Mouse (Mus musculus): ENCODE measurements at regions not wholly inside any gene's neighbourhood (a gene's known extent, or its start where the extent isn't known, plus 50 kb on each side); places are given as distances from the start of the nearest gene placed in this dataset.
A peak's percentile ranks its signal among the peaks of the same experiment; 100 is the strongest.

- peaks cover 46% of the 10 kb centered on the region for H3K4me1 ChIP-seq (ENCODE audit: control insufficient read depth, insufficient read depth, low read length)
- no peak overlapping the region for H3K27ac ChIP-seq (ENCODE audit: insufficient read depth, low read depth, low read length)
- no peak overlapping the region for H3K4me3 ChIP-seq (ENCODE audit: insufficient read depth, low read length)
- no peak for TF ChIP-seq CTCF (IDR thresholded peaks at IDR 0.05; ENCODE audit: low read depth, low read length)
- TF ChIP-seq POLR2A (IDR thresholded peaks at IDR 0.05; ENCODE audit: borderline replicate concordance, low read depth, low read length), result no peak
Measured at GRCm38 (mm10) chr9:60993661-60994060, 199.3 kb downstream of the Uaca start.

- H3K4me3 ChIP-seq (ENCODE audit: insufficient read depth, low read length), result no peak overlapping the region
- TF ChIP-seq POLR2A (IDR thresholded peaks at IDR 0.05; ENCODE audit: borderline replicate concordance, low read depth, low read length) (no peak), CTCF (IDR thresholded peaks at IDR 0.05; ENCODE audit: low read depth, low read length) (no peak)
- peaks cover 53% of the 10 kb centered on the region for H3K4me1 ChIP-seq (ENCODE audit: control insufficient read depth, insufficient read depth, low read length)
- no peak overlapping the region for H3K27ac ChIP-seq (ENCODE audit: insufficient read depth, low read depth, low read length)
Measured at GRCm38 (mm10) chr9:60995096-60995495, 200.8 kb downstream of the Uaca start.

- TF ChIP-seq CTCF (IDR thresholded peaks at IDR 0.05; ENCODE audit: low read depth, low read length), result no peak
- TF ChIP-seq POLR2A (IDR thresholded peaks at IDR 0.05; ENCODE audit: borderline replicate concordance, low read depth, low read length), result no peak
- no peak overlapping the region for H3K4me3 ChIP-seq (ENCODE audit: insufficient read depth, low read length)
- H3K27ac ChIP-seq (ENCODE audit: insufficient read depth, low read depth, low read length), result peak overlapping the region; percentile 73
- peaks cover 39% of the 10 kb centered on the region for H3K4me1 ChIP-seq (ENCODE audit: control insufficient read depth, insufficient read depth, low read length)
Measured at GRCm38 (mm10) chr9:60998086-60998785, 203.9 kb downstream of the Uaca start.

- peaks cover 36% of the 10 kb centered on the region for H3K4me1 ChIP-seq (ENCODE audit: control insufficient read depth, insufficient read depth, low read length)
- H3K27ac ChIP-seq (ENCODE audit: insufficient read depth, low read depth, low read length), result peak overlapping the region; percentile 73
- no peak overlapping the region for H3K4me3 ChIP-seq (ENCODE audit: insufficient read depth, low read length)
- TF ChIP-seq POLR2A (IDR thresholded peaks at IDR 0.05; ENCODE audit: borderline replicate concordance, low read depth, low read length) (no peak), CTCF (IDR thresholded peaks at IDR 0.05; ENCODE audit: low read depth, low read length) (peak; percentile 76)
Measured at GRCm38 (mm10) chr9:60999001-60999529, 204.7 kb downstream of the Uaca start.

GRCm38 (mm10) chr9:61000232-61000631 is 205.9 kb downstream of the Uaca start:
- no peak overlapping the region for H3K27ac ChIP-seq (ENCODE audit: insufficient read depth, low read depth, low read length)
- H3K4me3 ChIP-seq (ENCODE audit: insufficient read depth, low read length), result no peak overlapping the region
- H3K4me1 ChIP-seq (ENCODE audit: control insufficient read depth, insufficient read depth, low read length), result peaks cover 37% of the 10 kb centered on the region
- TF ChIP-seq POLR2A (IDR thresholded peaks at IDR 0.05; ENCODE audit: borderline replicate concordance, low read depth, low read length), result no peak
- TF ChIP-seq CTCF (IDR thresholded peaks at IDR 0.05; ENCODE audit: low read depth, low read length), result no peak

- no peak overlapping the region for H3K27ac ChIP-seq (ENCODE audit: insufficient read depth, low read depth, low read length)
- no peak for TF ChIP-seq CTCF (IDR thresholded peaks at IDR 0.05; ENCODE audit: low read depth, low read length)
- TF ChIP-seq POLR2A (IDR thresholded peaks at IDR 0.05; ENCODE audit: borderline replicate concordance, low read depth, low read length), result no peak
Measured at GRCm38 (mm10) chr9:61002572-61002971, 208.2 kb downstream of the Uaca start.

GRCm38 (mm10) chr9:61008446-61008845 is 214.1 kb downstream of the Uaca start:
- TF ChIP-seq CTCF (IDR thresholded peaks at IDR 0.05; ENCODE audit: low read depth, low read length) (no peak), POLR2A (IDR thresholded peaks at IDR 0.05; ENCODE audit: borderline replicate concordance, low read depth, low read length) (no peak)
- Histone ChIP-seq H3K27ac (ENCODE audit: insufficient read depth, low read depth, low read length) (no peak overlapping the region), H3K4me3 (ENCODE audit: insufficient read depth, low read length) (no peak overlapping the region), H3K4me1 (ENCODE audit: control insufficient read depth, insufficient read depth, low read length) (peaks cover 8% of the 10 kb centered on the region)

More at GRCm38 (mm10) chr9:61002572-61002971, 208.2 kb downstream of the Uaca start:
- H3K4me1 ChIP-seq (ENCODE audit: control insufficient read depth, insufficient read depth, low read length), result peaks cover 29% of the 10 kb centered on the region
- H3K4me3 ChIP-seq (ENCODE audit: insufficient read depth, low read length), result no peak overlapping the region

- peak; percentile 44 for TF ChIP-seq CTCF (IDR thresholded peaks at IDR 0.05; ENCODE audit: low read depth, low read length)
- TF ChIP-seq POLR2A (IDR thresholded peaks at IDR 0.05; ENCODE audit: borderline replicate concordance, low read depth, low read length), result no peak
Measured at GRCm38 (mm10) chr9:61011066-61011465, 216.7 kb downstream of the Uaca start.

GRCm38 (mm10) chr9:61012771-61013540 is 218.6 kb downstream of the Uaca start:
- peaks cover 26% of the 10 kb centered on the region for H3K4me1 ChIP-seq (ENCODE audit: control insufficient read depth, insufficient read depth, low read length)
- H3K27ac ChIP-seq (ENCODE audit: insufficient read depth, low read depth, low read length), result peak overlapping the region; percentile 94
- peak; percentile 85 for TF ChIP-seq CTCF (IDR thresholded peaks at IDR 0.05; ENCODE audit: low read depth, low read length)
- TF ChIP-seq POLR2A (IDR thresholded peaks at IDR 0.05; ENCODE audit: borderline replicate concordance, low read depth, low read length), result no peak
- H3K4me3 ChIP-seq (ENCODE audit: insufficient read depth, low read length), result peak overlapping the region; percentile 33

More at GRCm38 (mm10) chr9:61011066-61011465, 216.7 kb downstream of the Uaca start:
- Histone ChIP-seq H3K4me3 (ENCODE audit: insufficient read depth, low read length) (no peak overlapping the region), H3K27ac (ENCODE audit: insufficient read depth, low read depth, low read length) (no peak overlapping the region), H3K4me1 (ENCODE audit: control insufficient read depth, insufficient read depth, low read length) (peaks cover 20% of the 10 kb centered on the region)

- H3K4me3 ChIP-seq (ENCODE audit: insufficient read depth, low read length), result no peak overlapping the region
- H3K4me1 ChIP-seq (ENCODE audit: control insufficient read depth, insufficient read depth, low read length), result peaks cover 26% of the 10 kb centered on the region
- TF ChIP-seq CTCF (IDR thresholded peaks at IDR 0.05; ENCODE audit: low read depth, low read length), result no peak
- TF ChIP-seq POLR2A (IDR thresholded peaks at IDR 0.05; ENCODE audit: borderline replicate concordance, low read depth, low read length), result no peak
- no peak overlapping the region for H3K27ac ChIP-seq (ENCODE audit: insufficient read depth, low read depth, low read length)
Measured at GRCm38 (mm10) chr9:61014151-61014550, 219.8 kb downstream of the Uaca start.

All from bone marrow macrophage, adult 2 months (primary cell).